Mouse (Mus musculus) intestine, postnatal 0 days (tissue): ENCODE data around the gene Shank2. TPM values are rescaled to one million over a fixed set of nuclear protein-coding genes. Genes with fewer than 3 reads are reported as not detected.

ENCODE experiments used
- ATAC-seq: fragments of 200-750 bp; cut with Nextera tagmentation; 2 replicates; pipeline ENCODE4 v1.8.0; 2017; ENCODE audit warnings: mild to moderate bottlenecking, moderate TSS enrichment, moderate library complexity
- H3K27ac ChIP-seq: fragments of 300-500 bp; sonication (generic); 2 replicates; pipeline ENCODE4 v1.5.1; 2014; ENCODE audit warnings: mild to moderate bottlenecking, low read depth, low read length, moderate library complexity
- H3K27me3 ChIP-seq: fragments of 300-500 bp; sonication (generic); replicated peaks from 2 replicates; pipeline ENCODE4 v1.6.1; 2014; ENCODE audit warnings: low read length, mixed read lengths; ENCODE audit not compliant: control insufficient read depth, insufficient read depth
- H3K36me3 ChIP-seq: fragments of 300-500 bp; sonication (generic); 2 replicates; pipeline ENCODE4 v1.6.1; 2014; ENCODE audit warnings: mild to moderate bottlenecking, moderate library complexity; ENCODE audit not compliant: control insufficient read depth, insufficient read depth
- H3K4me1 ChIP-seq: fragments of 300-500 bp; sonication (generic); replicated peaks from 2 replicates; pipeline ENCODE4 v1.6.1; 2014; ENCODE audit warnings: antibody characterized with exemption, low read length, mixed read lengths; ENCODE audit not compliant: control insufficient read depth, insufficient read depth
- H3K4me2 ChIP-seq: fragments of 300-500 bp; sonication (generic); replicated peaks from 2 replicates; pipeline ENCODE4 v1.6.1; 2014; ENCODE audit warnings: low read depth, mild to moderate bottlenecking, moderate library complexity
- H3K4me3 ChIP-seq: fragments of 300-500 bp; sonication (generic); 2 replicates; pipeline ENCODE4 v1.5.1; 2014; ENCODE audit warnings: low read depth, low read length
- H3K9ac ChIP-seq: fragments of 300-500 bp; sonication (generic); 2 replicates; pipeline ENCODE4 v1.6.1; 2014; ENCODE audit warnings: mild to moderate bottlenecking, low read depth, low read length
- H3K9me3 ChIP-seq: fragments of 300-500 bp; sonication (generic); 2 replicates; pipeline ENCODE4 v1.6.1; 2016; ENCODE audit warnings: mixed run types; ENCODE audit not compliant: control insufficient read depth
- CTCF ChIP-seq: sonication (generic); IDR thresholded peaks from 2 replicates; pipeline ENCODE4 v1.5.1; 2016; ENCODE audit warnings: low read depth, mild to moderate bottlenecking, control low read depth, antibody characterized with exemption, moderate library complexity
- WGBS: fragments of 180-500 bp; shearing (Covaris S2); extraction: QIAGEN DNeasy Blood & Tissue Kit; methylation state at CpG from one replicate; pipeline ENCODE4 v1.1.7; 2014; 5-methylcytosine and 5-hydroxymethylcytosine counted together
- polyA plus RNA-seq: library from polyadenylated mRNA; unstranded; fragments of >200 nt; fragmentation: Nextera tagmentation; extraction: Ambion mirVana; gene quantifications from 2 replicates; pipeline ENCODE4 v1.2.1, GENCODE M21; 2015

The Shank2 gene
- polyA plus RNA-seq, 1 experiment from 2014 or later = 0.74 TPM

- H3K4me1 ChIP-seq = no peaks in the 10 kb centered on the region
- WGBS = 68% methylated on average over 6 of the region's 6 CpGs
- no peak overlapping the region for H3K4me3 ChIP-seq
- H3K36me3 ChIP-seq = no peaks in the 10 kb centered on the region
- H3K9me3 ChIP-seq = no peaks in the 10 kb centered on the region
- no peak overlapping the region for H3K9ac ChIP-seq
- H3K27me3 ChIP-seq = no peaks in the 10 kb centered on the region
- no peak for ATAC-seq
- TF ChIP-seq CTCF = no peak
- H3K27ac ChIP-seq = no peak overlapping the region
- no peak overlapping the region for H3K4me2 ChIP-seq
These were observed 377.6 kb downstream of the Shank2 start for GRCm38 (mm10) chr7:144379243-144379884.

GRCm38 (mm10) chr7:144381588-144381987 lies 379.9 kb downstream of the Shank2 start:
- H3K4me3 ChIP-seq = no peak overlapping the region
- no peak overlapping the region for H3K9ac ChIP-seq
- H3K36me3 ChIP-seq = no peaks in the 10 kb centered on the region
- no peak for TF ChIP-seq CTCF
- ATAC-seq = no peak
- H3K9me3 ChIP-seq = no peaks in the 10 kb centered on the region
- H3K4me2 ChIP-seq = no peak overlapping the region
- H3K27me3 ChIP-seq = no peaks in the 10 kb centered on the region
- H3K27ac ChIP-seq = no peak overlapping the region
- WGBS = 69% methylated on average over 10 of the region's 10 CpGs
- H3K4me1 ChIP-seq = no peaks in the 10 kb centered on the region

GRCm38 (mm10) chr7:144387537-144387936 lies 385.8 kb downstream of the Shank2 start:
- Histone ChIP-seq H3K4me3 (no peak overlapping the region), H3K9me3 (no peaks in the 10 kb centered on the region), H3K27me3 (no peaks in the 10 kb centered on the region), H3K9ac (no peak overlapping the region), H3K4me2 (no peak overlapping the region), H3K36me3 (no peaks in the 10 kb centered on the region), H3K4me1 (no peaks in the 10 kb centered on the region), H3K27ac (no peak overlapping the region)
- TF ChIP-seq CTCF = peak; percentile 22; the same call in 1 of the 2 replicates
- ATAC-seq = no peak
- 97% methylated on average over 6 of the region's 6 CpGs for WGBS

GRCm38 (mm10) chr7:144389704-144390103 lies 388.0 kb downstream of the Shank2 start:
- Histone ChIP-seq H3K27ac (no peak overlapping the region; the same call in 1 of the 2 replicates), H3K4me1 (no peaks in the 10 kb centered on the region), H3K9me3 (no peaks in the 10 kb centered on the region), H3K9ac (no peak overlapping the region), H3K4me3 (no peak overlapping the region), H3K27me3 (no peaks in the 10 kb centered on the region), H3K4me2 (no peak overlapping the region), H3K36me3 (no peaks in the 10 kb centered on the region)
- no peak; the same call in 1 of the 2 replicates for ATAC-seq
- TF ChIP-seq CTCF = no peak
- WGBS = 52% methylated on average over 2 of the region's 2 CpGs

GRCm38 (mm10) chr7:144390676-144391075 lies 388.9 kb downstream of the Shank2 start:
- H3K4me1 ChIP-seq = no peaks in the 10 kb centered on the region
- no peak for TF ChIP-seq CTCF

GRCm38 (mm10) chr7:144391727-144392126 lies 390.0 kb downstream of the Shank2 start:
- H3K27ac ChIP-seq = no peak overlapping the region
- H3K4me2 ChIP-seq = no peak overlapping the region
- H3K4me1 ChIP-seq = no peaks in the 10 kb centered on the region
- 57% methylated on average over 6 of the region's 6 CpGs for WGBS
- H3K36me3 ChIP-seq = no peaks in the 10 kb centered on the region
- TF ChIP-seq CTCF = no peak
- ATAC-seq = peak; percentile 66
- H3K27me3 ChIP-seq = no peaks in the 10 kb centered on the region
- H3K4me3 ChIP-seq = no peak overlapping the region
- H3K9me3 ChIP-seq = no peaks in the 10 kb centered on the region
- no peak overlapping the region for H3K9ac ChIP-seq

More at GRCm38 (mm10) chr7:144390676-144391075, 388.9 kb downstream of the Shank2 start:
- Histone ChIP-seq H3K4me2 (no peak overlapping the region), H3K9ac (no peak overlapping the region), H3K36me3 (no peaks in the 10 kb centered on the region), H3K4me3 (no peak overlapping the region), H3K27ac (no peak overlapping the region), H3K27me3 (no peaks in the 10 kb centered on the region), H3K9me3 (no peaks in the 10 kb centered on the region)
- no peak for ATAC-seq
- 77% methylated on average over 8 of the region's 8 CpGs for WGBS
